Mouse (Mus musculus) heart, embryonic 11.5 days (tissue): ENCODE measurements around the gene Yipf4. TPM values are rescaled to one million over a fixed set of nuclear protein-coding genes. Genes with fewer than 3 reads are reported as not detected.

Experiments used
- ATAC-seq: fragments of 200-750 bp; cut with Nextera tagmentation; replicated peaks from 2 replicates; pipeline ENCODE4 v1.8.0; 2017; ENCODE audit warnings: moderate library complexity; ENCODE audit not compliant: insufficient number of reproducible peaks, low FRiP score, low TSS enrichment
- H3K27ac ChIP-seq: fragments of 300-500 bp; sonication (generic); 2 replicates; pipeline ENCODE4 v1.5.1; 2014; ENCODE audit warnings: mild to moderate bottlenecking, low read depth, low read length
- H3K27me3 ChIP-seq: fragments of 300-500 bp; sonication (generic); 2 replicates; pipeline ENCODE4 v1.6.1; 2014; ENCODE audit warnings: mild to moderate bottlenecking, low read length, mixed read lengths; ENCODE audit not compliant: control insufficient read depth, insufficient read depth
- H3K36me3 ChIP-seq: fragments of 300-500 bp; sonication (generic); 2 replicates; pipeline ENCODE4 v1.6.1; 2014; ENCODE audit warnings: mild to moderate bottlenecking, low read length, moderate library complexity, mixed read lengths; ENCODE audit not compliant: control insufficient read depth, insufficient read depth
- H3K4me1 ChIP-seq: fragments of 300-500 bp; sonication (generic); 2 replicates; pipeline ENCODE4 v1.6.1; 2014; ENCODE audit warnings: low read length; ENCODE audit not compliant: control insufficient read depth, insufficient read depth
- H3K4me2 ChIP-seq: fragments of 300-500 bp; sonication (generic); 2 replicates; pipeline ENCODE4 v1.6.1; 2014; ENCODE audit warnings: mild to moderate bottlenecking, moderate library complexity
- H3K4me3 ChIP-seq: fragments of 300-500 bp; sonication (generic); 2 replicates; pipeline ENCODE4 v1.5.1; 2014; ENCODE audit warnings: low read depth, low read length
- H3K9ac ChIP-seq: fragments of 300-500 bp; sonication (generic); 2 replicates; pipeline ENCODE4 v1.6.1; 2014; ENCODE audit warnings: mild to moderate bottlenecking, low read depth, low read length, moderate library complexity
- H3K9me3 ChIP-seq: fragments of 300-500 bp; sonication (generic); replicated peaks from 2 replicates; pipeline ENCODE4 v1.6.1; 2016; ENCODE audit warnings: low read length; ENCODE audit not compliant: control insufficient read depth
- WGBS: fragments of 180-500 bp; shearing (Covaris S2); extraction: QIAGEN DNeasy Blood & Tissue Kit; methylation state at CpG from one replicate; pipeline ENCODE4 v1.1.7; 2014; ENCODE audit not compliant: insufficient replicate concordance; 5-methylcytosine and 5-hydroxymethylcytosine counted together
- polyA plus RNA-seq: library from polyadenylated mRNA; unstranded; fragments of >200 nt; fragmentation: Nextera tagmentation; extraction: Ambion mirVana; gene quantifications from 2 replicates; pipeline ENCODE4 v1.2.1, GENCODE M21; 2014

The Yipf4 gene
- polyA plus RNA-seq, 1 experiment from 2014 or later, result 43.2 TPM

GRCm38 (mm10) chr17:74528648-74529532 is 39.6 kb downstream of the Yipf4 start:
- peak; percentile 60 for ATAC-seq
- peaks cover 15% of the 10 kb centered on the region for H3K4me1 ChIP-seq
- WGBS, result under 1% methylated on average over 71 of the region's 72 CpGs
- peak overlapping the region; percentile 76 for H3K4me2 ChIP-seq
- H3K36me3 ChIP-seq, result no peaks in the 10 kb centered on the region
- H3K9me3 ChIP-seq, result no peaks in the 10 kb centered on the region
- no peaks in the 10 kb centered on the region for H3K27me3 ChIP-seq
- peak overlapping the region; percentile 93 for H3K9ac ChIP-seq
- peak overlapping the region; percentile 90 for H3K4me3 ChIP-seq
- peak overlapping the region; percentile 98 for H3K27ac ChIP-seq

GRCm38 (mm10) chr17:74529533-74529824 is 40.2 kb downstream of the Yipf4 start:
- H3K4me1 ChIP-seq, result peaks cover 15% of the 10 kb centered on the region
- H3K9ac ChIP-seq, result peak overlapping the region; percentile 93
- H3K4me2 ChIP-seq, result peak overlapping the region; percentile 76
- 0 out of 2 replicates have a peak overlapping the region, but pooled peaks have one; percentile 98 for H3K27ac ChIP-seq
- 10% methylated on average over 3 of the region's 3 CpGs for WGBS
- peak overlapping the region; percentile 90 for H3K4me3 ChIP-seq
- no peaks in the 10 kb centered on the region for H3K36me3 ChIP-seq
- no peaks in the 10 kb centered on the region for H3K27me3 ChIP-seq
- ATAC-seq, result no peak
- no peaks in the 10 kb centered on the region for H3K9me3 ChIP-seq

GRCm38 (mm10) chr17:74534971-74535370 is 45.7 kb downstream of the Yipf4 start:
- Histone ChIP-seq H3K27me3 (no peaks in the 10 kb centered on the region), H3K9me3 (no peaks in the 10 kb centered on the region), H3K4me2 (no peak overlapping the region), H3K4me3 (no peak overlapping the region), H3K27ac (no peak overlapping the region), H3K36me3 (no peaks in the 10 kb centered on the region), H3K4me1 (0 out of 2 replicates have a peak, but pooled peaks cover 10% of the 10 kb centered on the region), H3K9ac (no peak overlapping the region)
- 94% methylated on average over 4 of the region's 4 CpGs for WGBS
- no peak for ATAC-seq

GRCm38 (mm10) chr17:74537526-74537925 is 48.2 kb downstream of the Yipf4 start:
- H3K4me3 ChIP-seq, result no peak overlapping the region
- no peak for ATAC-seq
- 0 out of 2 replicates have a peak, but pooled peaks cover 2% of the 10 kb centered on the region for H3K4me1 ChIP-seq
- H3K27ac ChIP-seq, result no peak overlapping the region
- H3K36me3 ChIP-seq, result no peaks in the 10 kb centered on the region
- H3K27me3 ChIP-seq, result no peaks in the 10 kb centered on the region
- H3K9me3 ChIP-seq, result no peaks in the 10 kb centered on the region
- WGBS, result 70% methylated on average over 1 of the region's 1 CpGs
- H3K9ac ChIP-seq, result no peak overlapping the region
- no peak overlapping the region for H3K4me2 ChIP-seq

GRCm38 (mm10) chr17:74543615-74544014 is 54.3 kb downstream of the Yipf4 start:
- no peaks in the 10 kb centered on the region for H3K4me1 ChIP-seq
- no peaks in the 10 kb centered on the region; the same call in 1 of the 2 replicates for H3K36me3 ChIP-seq
- no peak for ATAC-seq
- no peak overlapping the region for H3K4me3 ChIP-seq
- H3K27ac ChIP-seq, result no peak overlapping the region; the same call in 1 of the 2 replicates
- no peak overlapping the region for H3K9ac ChIP-seq
- no peaks in the 10 kb centered on the region for H3K27me3 ChIP-seq
- no peak overlapping the region for H3K4me2 ChIP-seq
- H3K9me3 ChIP-seq, result no peaks in the 10 kb centered on the region
- 83% methylated on average over 2 of the region's 2 CpGs for WGBS

Other genes with a start within 250 kb of the Yipf4 start
- 79.6 and 85.3 TPM in 2 replicates for gene Memo1, start 194.0 kb upstream of the Yipf4 start, polyA plus RNA-seq
- gene Dpy30, start 165.5 kb upstream of the Yipf4 start, polyA plus RNA-seq, result 200 and 209 TPM in 2 replicates
- gene Spast, start 150.5 kb upstream of the Yipf4 start, polyA plus RNA-seq, result 16.2 and 17.5 TPM in 2 replicates
- 26.6 and 27.9 TPM in 2 replicates for gene Slc30a6, start 93.9 kb upstream of the Yipf4 start, polyA plus RNA-seq
- gene Nlrc4, start 30.4 kb upstream of the Yipf4 start, polyA plus RNA-seq, result 0.17 TPM in 2 replicates
- 70.4 and 84.8 TPM in 2 replicates for gene Birc6, start 38.8 kb downstream of the Yipf4 start, polyA plus RNA-seq
- gene Ttc27, start 228.2 kb downstream of the Yipf4 start, polyA plus RNA-seq, result 17.0 and 18.5 TPM in 2 replicates